Mouse (Mus musculus): Measurements from ENCODE around the gene Ksr2. TPM values are rescaled to one million over a fixed set of nuclear protein-coding genes. Genes with fewer than 3 reads are reported as not detected.

Gene Ksr2
- polyA plus RNA-seq, 1 experiment from 2014 or later = 0.72 TPM

DNA sequence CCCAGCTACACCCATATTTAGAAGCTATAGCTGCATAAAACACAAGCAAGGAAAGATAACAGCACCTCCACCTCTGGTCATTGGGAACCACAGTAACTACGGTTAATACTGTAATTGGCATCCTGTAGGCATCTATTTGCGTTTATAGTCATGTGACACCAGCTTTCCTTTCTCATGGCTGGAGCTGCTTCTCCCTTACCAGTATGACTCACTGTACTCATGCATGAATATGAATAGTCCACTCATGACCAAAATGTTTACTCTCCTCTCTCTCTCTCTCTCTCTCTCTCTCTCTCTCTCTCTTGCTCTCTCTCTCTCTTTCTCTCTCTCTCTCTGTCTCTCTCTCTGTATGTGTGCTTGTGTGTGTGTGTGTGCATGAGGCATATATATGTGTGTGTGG, 147.3 kb downstream of the Ksr2 start:
- Histone ChIP-seq H3K4me3 (ENCODE audit: inconsistent target) (no peak overlapping the region), H3K36me3 (ENCODE audit: inconsistent target) (no peaks in the 10 kb centered on the region), H3K27ac (no peak overlapping the region), H3K79me2 (ENCODE audit: inconsistent target) (no peaks in the 10 kb centered on the region)
- 87% methylated on average over 2 of the region's 2 CpGs for WGBS (ENCODE audit: missing documents)

DNA sequence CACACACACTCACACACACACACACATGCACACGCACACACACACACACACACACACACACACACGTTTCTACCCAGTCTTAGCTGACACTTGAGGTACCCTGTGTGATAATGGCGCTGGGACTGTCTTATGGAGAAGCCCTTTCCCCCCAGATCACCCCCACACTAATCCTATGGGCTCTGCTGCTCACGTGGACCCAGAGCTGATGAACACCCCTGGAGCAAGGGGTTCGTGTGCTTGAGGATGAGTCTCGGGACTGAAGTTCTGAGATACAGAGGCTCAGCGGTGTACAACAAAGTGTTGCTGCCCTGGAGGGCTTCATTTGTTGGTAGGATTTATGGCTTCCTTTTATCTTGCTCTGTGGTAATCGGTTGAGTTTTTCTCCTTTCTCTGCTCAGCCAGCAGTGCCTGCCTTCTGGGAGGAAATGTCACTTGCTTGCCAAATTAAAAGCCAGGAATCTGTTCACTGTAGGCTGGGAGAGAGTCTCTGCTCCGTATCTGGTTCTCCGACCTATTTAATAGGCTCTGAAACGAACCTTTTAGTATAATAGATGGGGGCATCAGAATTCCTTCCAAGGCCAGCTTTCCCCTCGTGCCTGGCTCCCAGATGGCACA, 152.4 kb downstream of the Ksr2 start:
- WGBS (ENCODE audit: missing documents) = 71% methylated on average over 10 of the region's 12 CpGs
- H3K4me3 ChIP-seq (ENCODE audit: inconsistent target) = no peak overlapping the region

DNA sequence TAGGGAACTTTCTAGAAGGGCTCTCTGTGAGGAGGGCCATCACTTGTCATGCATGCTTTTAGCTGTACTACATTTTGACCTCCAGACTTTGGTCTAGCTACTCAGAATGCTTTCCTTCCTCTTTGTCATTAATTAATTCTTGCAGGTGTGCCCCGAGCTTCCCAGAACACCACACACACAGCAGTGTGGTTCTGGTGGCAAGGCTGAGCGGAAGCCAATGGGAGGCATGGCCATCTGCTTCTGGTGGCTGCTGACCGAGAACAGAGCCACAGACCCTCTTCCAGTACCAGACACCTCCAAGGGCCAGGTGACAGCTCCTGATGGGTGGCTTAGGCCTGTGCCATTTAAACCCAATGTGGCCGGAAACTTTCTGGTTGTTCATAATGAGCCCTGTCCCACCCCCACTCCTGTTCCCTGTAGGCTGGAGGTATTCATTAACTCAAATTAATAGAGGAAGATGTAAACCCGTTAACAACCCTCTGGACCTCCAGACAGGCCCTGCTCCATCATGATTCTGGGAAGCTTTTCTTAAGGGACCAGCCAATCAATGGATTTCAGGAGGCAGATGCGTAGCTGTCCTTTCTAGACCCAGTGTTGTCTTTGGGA, 155.5 kb downstream of the Ksr2 start:
- no peak overlapping the region for H3K4me3 ChIP-seq (ENCODE audit: inconsistent target)
- H3K36me3 ChIP-seq (ENCODE audit: inconsistent target) = no peaks in the 10 kb centered on the region
- H3K27ac ChIP-seq = no peak overlapping the region
- WGBS (ENCODE audit: missing documents) = 55% methylated on average over 6 of the region's 6 CpGs
- no peaks in the 10 kb centered on the region for H3K79me2 ChIP-seq (ENCODE audit: inconsistent target)

More for the DNA sequence above, 152.4 kb downstream of the Ksr2 start:
- Histone ChIP-seq H3K79me2 (ENCODE audit: inconsistent target) (no peaks in the 10 kb centered on the region), H3K36me3 (ENCODE audit: inconsistent target) (no peaks in the 10 kb centered on the region), H3K27ac (no peak overlapping the region)

DNA sequence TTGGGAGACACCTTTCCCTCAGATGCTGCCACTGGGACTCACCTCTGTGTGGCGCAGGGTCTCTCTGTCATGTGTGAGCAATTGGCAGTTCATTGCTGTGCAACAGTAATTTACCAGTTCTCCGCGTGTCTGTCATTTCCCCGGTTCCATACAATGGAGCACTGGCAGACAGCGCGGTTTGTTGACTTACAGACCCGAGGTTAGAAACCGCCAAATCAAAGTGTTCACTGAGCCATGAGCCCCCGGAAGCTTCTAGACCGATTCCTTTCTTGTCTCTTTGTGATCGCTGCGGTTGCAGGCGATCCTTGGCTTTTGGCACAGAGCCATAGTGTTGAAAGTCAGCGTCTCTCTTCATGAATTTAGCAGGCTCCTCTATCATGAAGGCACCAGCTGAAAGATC, 158.6 kb downstream of the Ksr2 start:
- no peak overlapping the region for H3K4me3 ChIP-seq (ENCODE audit: inconsistent target)
- no peaks in the 10 kb centered on the region for H3K36me3 ChIP-seq (ENCODE audit: inconsistent target)
- WGBS (ENCODE audit: missing documents) = 87% methylated on average over 14 of the region's 14 CpGs
- H3K79me2 ChIP-seq (ENCODE audit: inconsistent target) = no peaks in the 10 kb centered on the region
- no peak overlapping the region for H3K27ac ChIP-seq

DNA sequence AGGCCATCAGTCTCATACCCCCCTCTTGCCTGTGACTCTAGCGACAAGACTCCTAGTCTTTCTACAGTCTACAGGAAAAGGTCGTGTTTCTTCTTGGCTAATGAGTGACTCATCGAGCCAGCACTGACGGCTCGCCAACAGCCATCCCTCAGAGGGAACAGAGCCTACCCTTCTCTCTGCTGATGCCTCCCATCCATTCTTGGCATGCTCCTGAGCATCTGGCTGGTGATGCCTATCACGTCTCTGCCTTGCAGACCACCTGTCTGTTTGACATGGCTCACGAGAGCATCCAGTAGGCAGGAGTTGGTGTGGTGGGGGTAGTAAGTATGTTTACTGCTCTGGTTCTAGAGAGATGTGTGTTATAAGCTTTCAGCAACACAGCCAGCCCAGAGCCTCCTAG, 161.1 kb downstream of the Ksr2 start:
- Histone ChIP-seq H3K79me2 (ENCODE audit: inconsistent target) (no peaks in the 10 kb centered on the region), H3K36me3 (ENCODE audit: inconsistent target) (no peaks in the 10 kb centered on the region), H3K27ac (no peak overlapping the region), H3K4me3 (ENCODE audit: inconsistent target) (no peak overlapping the region)
- WGBS (ENCODE audit: missing documents) = 76% methylated on average over 7 of the region's 7 CpGs

DNA sequence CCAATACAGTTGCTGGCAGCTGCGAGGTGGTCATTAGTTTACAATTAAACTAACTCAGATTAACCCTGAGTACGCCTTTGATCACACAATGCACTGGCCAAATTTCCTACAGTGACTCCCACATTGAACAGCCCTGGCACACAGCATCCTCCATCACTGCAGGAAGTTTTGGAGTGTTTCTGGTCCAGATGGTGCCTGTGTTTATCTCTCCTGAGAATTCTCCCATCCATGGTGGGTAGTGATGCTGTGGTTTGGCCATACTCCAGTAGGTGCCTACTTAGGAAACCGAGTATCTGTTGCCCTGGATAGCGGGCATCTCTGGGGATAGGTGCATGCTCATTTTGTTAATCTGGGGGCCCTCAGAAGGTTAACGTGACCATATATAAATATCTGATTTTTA, 163.8 kb downstream of the Ksr2 start:
- Histone ChIP-seq H3K27ac (no peak overlapping the region), H3K79me2 (ENCODE audit: inconsistent target) (no peaks in the 10 kb centered on the region), H3K4me3 (ENCODE audit: inconsistent target) (no peak overlapping the region), H3K36me3 (ENCODE audit: inconsistent target) (no peaks in the 10 kb centered on the region)
- 81% methylated on average over 5 of the region's 5 CpGs for WGBS (ENCODE audit: missing documents)

DNA sequence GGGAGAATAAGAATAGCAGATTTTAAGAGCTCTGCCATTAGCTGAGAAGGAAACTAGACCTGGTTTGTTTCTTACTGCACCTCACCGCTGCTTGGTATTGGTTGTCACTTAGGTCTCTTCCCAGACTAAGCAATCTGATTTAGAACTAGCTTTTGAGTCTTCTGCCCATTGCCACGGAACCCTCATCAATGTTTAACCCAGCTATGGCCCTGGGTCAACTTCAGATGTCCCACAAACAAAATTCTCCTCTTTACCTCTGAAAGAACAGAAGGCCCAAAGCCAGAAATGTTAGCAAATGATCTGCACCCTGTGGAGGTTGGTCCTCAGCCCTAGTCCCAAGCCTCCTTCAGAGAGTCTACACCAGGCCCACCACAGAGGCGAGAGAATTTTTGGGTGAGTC, 167.9 kb downstream of the Ksr2 start:
- Histone ChIP-seq H3K4me3 (ENCODE audit: inconsistent target) (no peak overlapping the region), H3K79me2 (ENCODE audit: inconsistent target) (no peaks in the 10 kb centered on the region), H3K36me3 (ENCODE audit: inconsistent target) (no peaks in the 10 kb centered on the region), H3K27ac (no peak overlapping the region)
- WGBS (ENCODE audit: missing documents) = 85% methylated on average over 3 of the region's 3 CpGs

DNA sequence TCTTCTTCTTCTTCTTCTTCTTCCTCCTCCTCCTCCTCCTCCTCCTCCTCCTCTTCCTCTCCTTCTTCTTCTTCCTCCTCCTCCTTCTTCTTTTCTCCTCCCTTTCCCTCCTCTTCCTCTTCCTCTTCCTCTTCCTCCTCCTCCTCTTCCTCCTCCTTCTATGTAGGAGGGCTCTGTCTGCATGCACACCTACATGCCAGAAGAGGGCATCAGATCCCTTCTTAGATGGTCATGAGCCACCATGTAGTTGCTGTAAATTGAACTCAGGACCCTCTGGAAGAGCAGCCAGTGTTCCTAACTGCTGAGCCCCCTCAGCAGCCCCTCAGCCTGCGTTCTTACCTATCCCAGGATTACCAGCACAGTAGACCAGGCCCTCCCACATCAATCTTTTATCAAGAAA, 170.6 kb downstream of the Ksr2 start:
- Histone ChIP-seq H3K36me3 (ENCODE audit: inconsistent target) (no peaks in the 10 kb centered on the region), H3K79me2 (ENCODE audit: inconsistent target) (no peaks in the 10 kb centered on the region), H3K4me3 (ENCODE audit: inconsistent target) (no peak overlapping the region), H3K27ac (no peak overlapping the region)
- WGBS (ENCODE audit: missing documents) = 67% methylated on average over 1 of the region's 1 CpGs

DNA sequence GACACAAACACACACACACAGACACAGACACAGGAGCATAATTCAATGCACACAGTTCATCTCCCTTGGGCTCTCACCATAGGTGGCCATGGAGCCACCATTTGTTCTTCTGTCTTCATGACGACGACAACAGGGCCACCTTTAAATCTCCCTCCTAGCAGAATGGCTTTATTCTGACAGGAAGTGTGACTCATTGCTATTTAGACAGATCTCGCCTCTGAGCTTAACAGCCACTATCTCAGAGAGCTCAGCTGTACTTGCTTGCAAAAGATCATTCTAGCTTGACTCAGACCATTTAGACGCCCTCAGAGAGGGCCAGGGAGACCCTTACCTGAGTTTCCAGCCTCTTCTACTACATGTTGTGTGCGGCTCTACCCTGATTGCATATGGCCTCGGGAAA, 175.5 kb downstream of the Ksr2 start:
- no peak overlapping the region for H3K4me3 ChIP-seq (ENCODE audit: inconsistent target)
- H3K79me2 ChIP-seq (ENCODE audit: inconsistent target) = no peaks in the 10 kb centered on the region
- no peaks in the 10 kb centered on the region for H3K36me3 ChIP-seq (ENCODE audit: inconsistent target)
- no peak overlapping the region for H3K27ac ChIP-seq
- 27% methylated on average over 6 of the region's 6 CpGs for WGBS (ENCODE audit: missing documents)

DNA sequence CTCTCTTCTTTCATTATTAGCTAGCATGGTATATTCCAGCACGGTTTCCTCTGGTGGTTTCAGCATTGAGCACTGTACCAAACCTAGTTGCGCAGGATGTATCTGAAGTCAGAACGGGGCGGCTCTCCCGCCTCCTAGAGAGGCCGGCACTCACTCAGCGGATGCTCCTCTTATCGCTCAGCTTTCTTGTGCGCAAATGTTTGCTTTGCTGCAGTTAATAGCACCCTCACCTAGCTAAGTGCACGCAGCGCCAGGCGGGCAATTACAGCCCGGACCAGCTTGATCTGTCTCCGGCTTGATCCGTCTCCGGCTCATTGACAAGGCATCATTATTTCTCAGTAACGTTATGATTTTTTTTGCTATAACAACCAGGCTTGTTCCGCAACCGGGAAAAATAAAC, 179.5 kb downstream of the Ksr2 start:
- no peak overlapping the region for H3K27ac ChIP-seq
- no peak overlapping the region for H3K4me3 ChIP-seq (ENCODE audit: inconsistent target)
- H3K79me2 ChIP-seq (ENCODE audit: inconsistent target) = no peaks in the 10 kb centered on the region
- H3K36me3 ChIP-seq (ENCODE audit: inconsistent target) = no peaks in the 10 kb centered on the region
- WGBS (ENCODE audit: missing documents) = 69% methylated on average over 19 of the region's 19 CpGs

DNA sequence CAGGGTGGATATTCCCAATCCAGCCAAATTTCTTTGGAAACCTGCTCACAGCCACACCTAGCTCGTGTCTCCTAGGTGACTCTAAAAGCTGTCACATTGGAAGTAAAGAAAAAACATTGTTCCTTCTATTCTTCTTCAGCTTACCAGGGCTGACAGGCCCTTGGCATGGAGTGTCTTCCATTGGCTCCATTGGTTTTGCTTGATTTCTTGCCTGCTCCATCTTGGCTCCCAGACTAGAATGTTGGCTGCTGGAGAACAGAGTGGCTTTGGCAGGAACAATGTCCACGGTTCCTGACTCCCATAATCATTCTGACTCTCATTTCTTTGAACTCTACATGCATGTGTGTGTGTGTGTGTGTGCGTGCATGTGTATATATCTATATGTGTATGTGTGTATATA, 183.0 kb downstream of the Ksr2 start:
- 93% methylated on average over 3 of the region's 3 CpGs for WGBS (ENCODE audit: missing documents)
- H3K36me3 ChIP-seq (ENCODE audit: inconsistent target) = no peaks in the 10 kb centered on the region

DNA sequence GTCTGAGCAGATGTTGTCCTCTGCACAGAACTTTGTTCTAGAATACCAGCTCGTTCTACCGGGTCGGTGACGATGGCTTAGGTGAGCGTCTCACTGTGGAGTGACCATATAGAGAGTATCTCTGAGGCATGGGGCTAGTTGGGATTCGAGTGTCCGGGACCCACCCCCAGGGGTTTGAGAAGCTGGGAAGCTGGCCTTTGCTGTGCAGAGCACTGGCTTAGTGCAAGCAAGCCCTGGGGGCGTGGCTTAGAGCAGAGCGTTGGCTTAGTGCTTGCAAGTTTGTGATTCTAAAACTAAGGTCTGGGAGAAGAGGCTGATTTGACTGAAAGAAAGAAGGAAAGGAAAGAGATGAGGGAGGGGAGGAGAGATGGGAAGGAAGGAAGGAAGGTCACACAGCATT, 188.2 kb downstream of the Ksr2 start:
- H3K36me3 ChIP-seq (ENCODE audit: inconsistent target) = no peaks in the 10 kb centered on the region
- no peak overlapping the region for H3K27ac ChIP-seq
- H3K4me3 ChIP-seq (ENCODE audit: inconsistent target) = no peak overlapping the region
- 67% methylated on average over 9 of the region's 9 CpGs for WGBS (ENCODE audit: missing documents)
- no peaks in the 10 kb centered on the region for H3K79me2 ChIP-seq (ENCODE audit: inconsistent target)

More for the DNA sequence above, 183.0 kb downstream of the Ksr2 start:
- Histone ChIP-seq H3K27ac (no peak overlapping the region), H3K4me3 (ENCODE audit: inconsistent target) (no peak overlapping the region), H3K79me2 (ENCODE audit: inconsistent target) (no peaks in the 10 kb centered on the region)

DNA sequence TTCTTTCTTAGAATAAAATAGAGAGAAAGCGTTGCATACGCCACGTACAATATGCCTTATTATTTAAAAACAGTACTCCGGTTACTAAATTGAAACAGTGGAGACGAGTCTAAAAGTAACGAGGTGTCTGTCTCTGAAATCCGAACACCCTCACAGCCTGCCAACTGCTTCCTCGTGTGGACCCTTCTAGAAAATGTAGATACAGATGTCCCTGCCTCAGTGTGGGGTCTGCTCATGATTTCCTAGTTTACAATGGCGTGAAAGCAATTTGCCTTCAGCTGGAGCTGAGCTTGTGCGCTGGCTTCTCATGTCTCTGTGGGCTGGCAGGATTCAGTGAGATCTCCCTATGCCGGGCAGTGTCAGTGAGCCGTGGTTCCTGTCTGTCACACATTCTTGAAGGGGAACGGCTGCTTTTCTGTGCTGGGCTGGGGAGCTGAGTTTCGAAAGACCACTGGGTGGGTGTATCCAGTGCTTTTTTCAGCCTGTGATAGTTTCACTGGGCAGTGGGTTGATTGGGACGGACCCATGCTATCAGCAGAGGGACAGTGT, 194.0 kb downstream of the Ksr2 start:
- Histone ChIP-seq H3K36me3 (ENCODE audit: inconsistent target) (no peaks in the 10 kb centered on the region), H3K4me3 (ENCODE audit: inconsistent target) (no peak overlapping the region), H3K27ac (no peak overlapping the region), H3K79me2 (ENCODE audit: inconsistent target) (no peaks in the 10 kb centered on the region)
- 77% methylated on average over 15 of the region's 15 CpGs for WGBS (ENCODE audit: missing documents)

DNA sequence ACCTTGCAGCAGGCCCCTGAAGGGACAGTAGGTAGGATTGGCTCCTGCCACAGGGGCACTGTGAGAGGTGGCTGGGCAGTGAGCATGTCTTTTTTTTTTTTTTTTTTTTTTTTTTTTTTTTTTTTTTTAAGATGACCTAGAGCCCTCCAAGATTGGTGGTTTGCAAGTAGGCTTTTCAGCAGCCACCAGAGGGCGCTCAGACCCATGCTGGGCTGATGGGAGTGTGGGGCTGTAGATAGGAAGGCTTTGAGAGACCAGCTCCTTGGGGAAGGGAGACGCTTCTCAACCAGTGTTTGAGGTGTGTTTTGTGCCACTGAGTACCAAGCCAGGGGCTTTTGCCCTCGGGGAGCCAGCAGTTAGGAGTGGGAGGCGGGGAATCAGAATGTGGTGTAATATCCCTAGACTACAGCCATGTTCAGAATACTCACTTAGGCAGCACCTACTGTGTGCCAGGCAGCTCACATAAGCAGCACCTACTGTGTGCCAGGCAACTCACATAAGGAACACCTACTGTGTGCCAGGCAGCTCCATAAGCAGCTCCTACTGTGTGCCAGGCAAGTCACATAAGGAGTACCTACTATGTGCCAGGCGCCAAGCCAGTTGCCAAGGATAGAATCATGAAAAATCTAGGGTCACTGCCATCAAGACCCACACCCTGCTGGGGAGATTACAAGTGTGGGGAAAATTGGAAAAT, 200.7 kb downstream of the Ksr2 start:
- WGBS (ENCODE audit: missing documents) = 31% methylated on average over 5 of the region's 5 CpGs
- no peaks in the 10 kb centered on the region for H3K79me2 ChIP-seq (ENCODE audit: inconsistent target)
- no peak overlapping the region for H3K4me3 ChIP-seq (ENCODE audit: inconsistent target)
- no peaks in the 10 kb centered on the region for H3K36me3 ChIP-seq (ENCODE audit: inconsistent target)
- H3K27ac ChIP-seq = no peak overlapping the region

DNA sequence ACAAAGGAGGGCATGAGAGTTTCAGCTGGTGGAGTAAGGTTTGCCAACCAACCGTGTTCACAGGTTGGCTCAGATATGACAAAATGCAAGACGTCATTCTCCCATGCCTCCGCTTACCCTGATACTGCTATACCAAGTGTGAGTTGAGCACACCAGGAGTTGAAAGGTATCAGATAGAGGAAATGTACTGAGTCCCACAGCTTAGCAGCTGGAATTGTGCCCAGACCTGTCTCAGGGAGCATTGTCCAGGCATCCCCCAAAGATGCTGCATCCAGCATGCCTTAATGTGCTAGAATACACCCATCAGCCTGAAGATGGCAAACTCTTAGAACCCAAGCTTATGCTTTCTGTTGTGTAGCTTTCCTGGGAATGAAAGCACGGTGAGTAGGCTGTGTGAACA, 206.5 kb downstream of the Ksr2 start:
- H3K4me3 ChIP-seq (ENCODE audit: inconsistent target) = no peak overlapping the region
- H3K36me3 ChIP-seq (ENCODE audit: inconsistent target) = no peaks in the 10 kb centered on the region
- no peak overlapping the region for H3K27ac ChIP-seq
- 89% methylated on average over 4 of the region's 4 CpGs for WGBS (ENCODE audit: missing documents)
- no peaks in the 10 kb centered on the region for H3K79me2 ChIP-seq (ENCODE audit: inconsistent target)

Data from macrophage (primary cell).